Mouse (Mus musculus) frontal cortex, postnatal 36 days (tissue): ENCODE measurements around the gene Cd81.

ENCODE experiments used
- DNase-seq, 2 experiments: peaks; one replicate each; pipeline ENCODE4 v3.0.0; 2022; ENCODE audit warnings: low spot score in 2 of 2

Cd81 gene

GRCm38 (mm10) chr7:143049841-143050816, 2.4 kb upstream of the Cd81 start:
- DNase-seq: no peak

- no peak for DNase-seq
Measured at GRCm38 (mm10) chr7:143051316-143051715, 1.2 kb upstream of the Cd81 start.

GRCm38 (mm10) chr7:143053008-143053899, 715 bp downstream of the Cd81 start:
- DNase-seq: peak; percentile 50 to 55

GRCm38 (mm10) chr7:143053961-143054611, 1.5 kb downstream of the Cd81 start:
- no peak for DNase-seq

GRCm38 (mm10) chr7:143054612-143054965, 2.0 kb downstream of the Cd81 start:
- no peak for DNase-seq

DNA sequence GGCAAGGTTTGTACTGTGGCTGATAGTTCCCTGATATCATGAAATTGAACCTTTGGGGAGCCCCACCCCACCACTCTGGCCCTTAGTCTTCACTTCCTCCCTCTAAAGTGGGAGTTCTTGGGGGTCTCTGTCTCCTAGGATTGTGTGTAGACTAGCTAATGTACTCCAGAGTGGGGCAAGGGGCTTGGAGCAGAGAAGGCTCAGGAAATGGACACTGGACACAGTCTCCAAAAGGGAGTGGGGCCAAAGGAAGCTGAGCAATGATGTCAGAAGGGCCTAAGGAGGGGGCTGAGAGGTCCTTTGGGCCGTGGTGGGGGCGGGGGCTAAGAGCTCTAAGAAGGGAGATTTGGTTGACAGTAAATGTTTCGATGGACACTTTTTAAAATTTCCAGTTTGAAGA, 2.5 kb downstream of the Cd81 start:
- DNase-seq: no peak

DNA sequence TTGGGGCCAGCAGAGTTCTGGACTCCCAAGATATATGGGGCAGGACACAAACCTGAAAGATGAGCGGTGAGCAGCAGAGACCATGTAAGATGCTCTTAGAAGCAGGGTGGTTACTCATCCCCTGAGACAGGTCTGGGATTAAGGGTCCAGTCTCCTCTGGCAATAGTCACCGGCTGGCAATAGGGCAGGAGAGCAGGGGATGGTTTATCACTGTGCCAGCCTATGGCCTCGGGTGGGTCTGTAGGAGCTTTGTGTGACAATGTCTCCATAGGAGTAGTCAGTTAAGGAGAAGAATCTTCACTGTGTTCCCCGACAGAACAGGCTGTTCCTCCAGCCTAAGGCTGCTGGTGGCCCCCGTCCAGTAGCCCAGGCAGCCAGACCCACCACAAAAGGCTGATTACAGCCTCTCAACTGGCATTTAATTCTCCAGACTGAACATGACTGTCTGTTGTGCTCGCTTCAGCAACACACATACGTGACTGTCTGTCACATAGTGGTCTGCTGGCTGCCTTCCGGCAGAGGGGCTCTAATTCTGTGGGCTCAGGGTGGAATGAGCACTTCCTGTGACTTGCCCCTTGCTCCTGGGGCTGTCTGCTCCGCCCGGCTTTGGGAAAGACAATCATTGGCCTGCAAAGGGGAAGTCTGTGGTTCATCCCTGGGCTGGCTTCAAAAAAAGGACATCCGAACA, 3.1 kb downstream of the Cd81 start:
- no peak for DNase-seq

DNA sequence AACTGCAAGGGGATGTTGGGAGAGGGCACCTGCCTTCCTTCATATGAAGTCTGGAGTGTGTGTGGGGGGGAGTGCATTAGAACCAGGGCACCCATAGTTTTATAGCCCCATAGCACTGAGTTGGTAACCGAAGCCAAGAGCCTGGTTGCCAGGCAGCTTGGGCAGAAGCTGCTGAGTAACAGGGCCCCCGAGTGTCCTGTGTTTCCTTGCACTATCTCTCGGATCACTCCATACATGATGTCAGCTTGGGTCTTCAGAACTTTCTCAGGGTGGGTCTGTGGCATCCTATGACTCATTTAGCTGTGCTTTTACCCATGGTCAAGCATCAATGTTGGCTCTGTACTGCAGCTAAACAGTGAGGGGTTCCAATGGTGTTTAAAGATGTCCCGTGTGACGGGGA, 4.5 kb downstream of the Cd81 start:
- DNase-seq: no peak

GRCm38 (mm10) chr7:143057667-143058220, 5.2 kb downstream of the Cd81 start:
- no peak for DNase-seq

DNA sequence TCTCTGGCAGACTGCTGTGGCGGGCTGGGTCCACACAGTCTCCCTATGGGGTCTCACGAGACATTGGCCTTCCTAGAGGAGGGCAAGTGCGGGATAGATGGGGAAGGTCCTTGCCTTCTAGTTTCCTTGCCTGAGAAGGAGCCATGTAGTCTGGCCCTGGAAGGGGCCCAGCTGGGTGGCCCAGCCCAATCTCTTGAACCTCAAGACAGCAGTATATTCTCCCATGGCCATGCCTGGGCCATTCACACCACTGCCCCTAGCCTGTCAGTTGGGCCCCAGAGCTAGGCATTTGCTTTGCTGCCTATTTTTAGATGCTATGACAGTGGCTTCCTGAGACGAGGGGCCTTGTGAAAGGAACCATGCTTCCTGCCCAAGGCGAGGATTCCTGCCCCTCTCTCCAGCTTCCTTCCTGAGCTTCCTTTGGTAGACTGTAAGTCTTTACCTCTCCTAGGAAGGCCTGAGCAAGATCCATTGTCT, 5.7 kb downstream of the Cd81 start:
- DNase-seq: no peak

DNA sequence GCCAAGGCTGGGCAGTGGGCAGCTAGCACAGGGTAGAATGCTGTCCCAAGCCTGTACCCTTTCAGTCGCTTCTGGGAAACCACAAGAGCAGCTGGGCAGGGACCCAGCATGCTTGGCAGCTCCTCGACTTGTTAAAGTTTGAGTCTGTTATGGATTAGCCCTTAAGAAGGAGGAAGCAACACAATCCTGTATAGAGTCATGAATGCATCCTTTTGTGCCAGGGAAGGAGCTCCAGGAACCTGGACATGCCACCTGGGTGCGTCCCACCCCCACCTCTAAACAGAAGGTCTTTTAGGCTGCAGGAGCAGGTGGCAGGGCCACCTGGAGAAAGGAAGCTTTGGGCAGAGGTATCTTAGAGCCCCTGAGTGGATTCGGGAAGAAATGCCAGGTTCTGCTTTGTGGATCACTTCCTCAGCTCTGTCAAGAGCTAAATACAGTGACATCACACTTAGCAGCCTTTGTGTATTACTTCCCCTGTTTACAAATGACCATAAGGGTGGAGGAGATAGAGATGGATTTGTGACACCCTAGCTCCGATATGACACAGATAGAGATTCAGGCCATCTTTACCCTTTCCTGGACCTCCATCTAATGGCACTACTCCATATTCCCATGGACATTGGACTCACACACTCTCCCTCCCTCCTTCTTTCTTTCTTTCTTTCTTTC, 6.8 kb downstream of the Cd81 start:
- DNase-seq: peak in 1 of 2 experiments; percentile 52

GRCm38 (mm10) chr7:143062704-143063103, 10.2 kb downstream of the Cd81 start:
- no peak for DNase-seq

GRCm38 (mm10) chr7:143064226-143064625, 11.7 kb downstream of the Cd81 start:
- peak in 1 of 2 experiments; percentile 38 for DNase-seq

GRCm38 (mm10) chr7:143065692-143066091, 13.2 kb downstream of the Cd81 start:
- DNase-seq: no peak

DNA sequence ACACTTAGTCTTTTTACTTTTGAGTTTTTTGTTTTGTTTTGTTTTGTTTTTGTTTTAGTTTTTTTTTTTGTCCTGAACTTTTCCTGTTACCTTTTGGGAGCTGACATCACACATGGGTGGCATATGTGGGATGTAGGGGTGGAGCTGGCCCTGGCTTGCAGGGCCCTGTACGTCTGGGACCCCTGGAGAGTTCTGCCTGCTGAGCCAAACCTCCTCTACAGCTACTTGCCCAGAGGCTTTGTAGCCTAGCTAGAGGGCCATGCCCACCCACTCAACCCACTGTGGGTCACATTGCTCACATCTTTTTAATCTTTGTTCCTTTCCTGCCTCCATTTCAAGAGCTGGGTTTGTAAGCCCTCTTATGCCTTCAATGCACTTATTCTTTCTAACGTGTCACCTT, 14.9 kb downstream of the Cd81 start:
- no peak for DNase-seq

- no peak for DNase-seq
Measured at GRCm38 (mm10) chr7:143067897-143068296, 15.4 kb downstream of the Cd81 start.

DNA sequence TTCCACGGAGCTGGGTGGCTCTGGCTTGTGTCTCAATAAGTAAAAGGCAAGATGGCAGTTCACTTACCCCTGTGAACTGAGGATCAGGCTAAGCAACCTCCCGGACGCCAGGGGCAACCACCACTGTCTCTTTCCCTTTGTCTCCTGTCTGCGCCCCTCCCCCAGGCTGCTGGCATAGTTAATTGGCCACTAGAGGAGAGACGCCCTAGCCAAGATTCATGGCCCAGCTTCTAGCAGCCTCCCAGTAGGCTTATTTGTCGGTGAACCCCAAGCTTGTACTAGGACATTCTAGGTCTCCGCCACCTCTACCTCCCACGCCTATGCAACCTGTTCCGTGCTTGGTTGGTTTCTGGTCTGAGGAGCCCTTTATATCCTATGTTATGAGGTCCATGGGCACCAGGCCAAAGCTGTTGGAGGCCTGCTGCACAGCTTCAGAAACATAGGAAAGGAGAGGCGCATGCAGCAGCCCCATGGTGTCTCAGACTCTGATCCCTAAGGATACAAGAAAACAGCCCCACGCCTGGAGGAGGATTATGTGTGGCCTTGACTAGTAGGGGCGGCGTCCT, 15.9 kb downstream of the Cd81 start:
- peak in 1 of 2 experiments; percentile 33 for DNase-seq

- peak; percentile 98 to 99 for DNase-seq
Measured at GRCm38 (mm10) chr7:143068882-143069591, 16.5 kb downstream of the Cd81 start, which contains the start of gene Tssc4. Gene Tssc4, plus strand, starts transcription at chr7:143069249.

DNA sequence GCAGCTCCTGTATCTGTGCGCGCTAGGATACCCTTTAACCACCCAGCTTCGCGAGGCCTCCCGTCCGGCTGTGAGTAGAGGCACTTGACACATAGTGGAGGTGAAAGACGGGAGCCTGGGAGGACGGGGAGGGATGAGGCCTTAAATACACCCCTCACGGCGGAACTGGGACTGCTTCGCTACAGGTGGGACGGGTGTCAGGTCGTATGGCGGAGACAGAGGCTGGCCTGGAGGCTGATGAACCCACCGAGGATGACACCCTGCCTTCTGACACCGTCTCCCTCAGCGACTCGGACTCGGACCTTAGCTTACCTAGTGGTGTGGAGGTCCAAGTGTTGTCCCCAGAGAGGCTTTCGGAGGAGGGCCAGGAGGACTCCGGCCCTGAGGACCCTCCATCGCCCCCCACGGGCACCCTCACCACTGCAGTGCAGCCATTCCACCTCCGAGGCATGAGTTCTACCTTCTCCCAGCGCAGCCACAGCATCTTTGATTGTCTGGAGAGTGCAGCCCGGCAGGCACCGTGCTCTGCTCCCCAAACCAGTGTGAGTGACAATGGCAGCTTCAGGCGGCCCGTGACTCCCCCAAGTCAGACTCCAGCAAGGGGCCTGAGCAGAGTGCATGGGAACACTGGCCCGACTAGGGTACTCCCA, 17.3 kb downstream of the Cd81 start:
- DNase-seq: no peak
